Mouse (Mus musculus): ENCODE data around the gene Hhipl1. TPM values are rescaled to one million over a fixed set of nuclear protein-coding genes. Genes with fewer than 3 reads are reported as not detected.

Gene Hhipl1
- polyA plus RNA-seq, 1 experiment from 2014 or later: 5.1 TPM

DNA sequence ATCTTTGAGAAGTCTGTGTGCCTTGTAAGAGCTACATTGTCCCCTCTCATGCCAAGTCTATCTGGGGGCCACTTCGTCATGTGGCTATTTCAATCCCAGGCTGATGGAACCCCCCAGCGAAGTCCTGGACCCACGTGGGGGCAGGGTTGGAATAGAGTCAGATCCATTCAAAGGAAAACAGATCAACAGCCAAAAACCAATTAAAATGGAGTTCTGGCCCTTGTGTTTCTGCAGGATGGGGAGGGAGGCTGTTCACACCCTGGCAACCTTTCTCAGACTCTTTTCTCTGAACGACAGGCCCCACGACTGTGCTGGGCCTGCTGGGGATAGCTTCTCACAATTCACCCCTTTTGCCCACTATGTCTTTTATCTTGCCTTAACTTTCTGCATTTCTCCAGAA is 20.3 kb downstream of the Hhipl1 start:
- Histone ChIP-seq H3K27ac (replicated peaks) (peak overlapping the region; percentile 68), H3K9me3 (replicated peaks) (no peaks in the 10 kb centered on the region), H3K27me3 (ENCODE audit: low read depth, poor library complexity, severe bottlenecking) (peaks cover 63% of the 10 kb centered on the region), H3K4me1 (peaks cover 55% of the 10 kb centered on the region), H3K4me3 (no peak overlapping the region), H3K36me3 (0 out of 2 replicates have a peak, but pooled peaks cover 4% of the 10 kb centered on the region)
- DNase-seq (ENCODE audit: low spot score): no peak
- 55% methylated on average over 5 of the region's 5 CpGs for WGBS

DNA sequence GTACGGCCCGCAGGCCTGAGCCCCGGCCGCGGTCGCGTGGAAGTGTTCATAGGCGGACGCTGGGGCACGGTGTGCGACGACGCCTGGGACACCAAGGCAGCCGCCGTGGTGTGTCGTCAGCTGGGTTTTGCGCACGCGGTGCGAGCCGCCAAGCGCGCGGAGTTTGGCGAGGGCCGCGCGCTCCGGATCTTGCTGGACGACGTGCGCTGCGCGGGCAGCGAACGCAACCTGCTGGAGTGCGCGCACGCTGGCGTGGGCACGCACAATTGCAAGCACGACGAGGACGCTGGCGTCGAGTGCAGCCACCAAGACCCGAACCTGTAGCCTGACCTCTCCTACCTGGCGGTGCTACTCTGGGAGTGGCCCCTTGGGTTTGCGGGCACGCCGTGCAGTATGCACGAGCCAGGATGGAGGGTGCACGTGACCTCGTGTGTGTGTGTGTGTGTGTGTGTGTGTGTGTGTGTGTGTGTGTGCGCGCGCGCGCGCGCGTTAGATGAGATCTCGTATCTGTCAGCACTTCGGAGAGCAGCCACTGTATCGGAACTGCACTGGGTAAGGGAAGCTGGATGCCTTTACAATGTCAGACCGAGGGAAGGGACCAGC is 21.9 kb downstream of the Hhipl1 start:
- WGBS: 2% methylated on average over 66 of the region's 66 CpGs
- peaks cover 78% of the 10 kb centered on the region for H3K27me3 ChIP-seq (ENCODE audit: low read depth, poor library complexity, severe bottlenecking)
- H3K9me3 ChIP-seq (replicated peaks): no peaks in the 10 kb centered on the region
- H3K36me3 ChIP-seq: 0 out of 2 replicates have a peak, but pooled peaks cover 4% of the 10 kb centered on the region
- peak; percentile 53 for DNase-seq (ENCODE audit: low spot score)
- H3K4me3 ChIP-seq: peak overlapping the region; percentile 51
- peaks cover 50% of the 10 kb centered on the region for H3K4me1 ChIP-seq
- peak overlapping the region; percentile 87 for H3K27ac ChIP-seq (replicated peaks)

DNA sequence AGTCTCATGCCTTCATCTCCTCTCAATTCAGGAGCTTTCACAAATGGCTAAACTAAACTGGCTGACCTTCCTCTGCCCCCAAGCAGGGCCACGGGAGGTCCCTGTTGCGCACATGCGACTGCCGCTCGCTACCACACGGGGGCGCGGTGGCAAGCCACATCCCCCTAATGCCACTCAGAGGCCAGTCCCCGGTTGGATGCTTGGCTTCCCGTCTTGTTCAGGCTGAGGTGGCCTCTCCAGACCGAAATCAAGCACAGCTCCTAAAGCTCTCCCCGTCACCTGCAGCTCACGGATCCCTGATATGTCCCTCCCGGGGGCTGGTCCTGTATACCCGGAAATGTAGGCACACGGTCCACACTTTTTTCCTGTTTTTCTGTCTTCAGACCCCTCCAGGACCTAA is 27.0 kb downstream of the Hhipl1 start:
- WGBS: under 1% methylated on average over 16 of the region's 16 CpGs
- peak; percentile 91 for DNase-seq (ENCODE audit: low spot score)
- H3K27me3 ChIP-seq (ENCODE audit: low read depth, poor library complexity, severe bottlenecking): peaks cover 80% of the 10 kb centered on the region
- H3K27ac ChIP-seq (replicated peaks): peak overlapping the region; percentile 80
- no peaks in the 10 kb centered on the region for H3K36me3 ChIP-seq
- peaks cover 51% of the 10 kb centered on the region for H3K4me1 ChIP-seq
- peak overlapping the region; percentile 79 for H3K4me3 ChIP-seq
- no peaks in the 10 kb centered on the region for H3K9me3 ChIP-seq (replicated peaks)

DNA sequence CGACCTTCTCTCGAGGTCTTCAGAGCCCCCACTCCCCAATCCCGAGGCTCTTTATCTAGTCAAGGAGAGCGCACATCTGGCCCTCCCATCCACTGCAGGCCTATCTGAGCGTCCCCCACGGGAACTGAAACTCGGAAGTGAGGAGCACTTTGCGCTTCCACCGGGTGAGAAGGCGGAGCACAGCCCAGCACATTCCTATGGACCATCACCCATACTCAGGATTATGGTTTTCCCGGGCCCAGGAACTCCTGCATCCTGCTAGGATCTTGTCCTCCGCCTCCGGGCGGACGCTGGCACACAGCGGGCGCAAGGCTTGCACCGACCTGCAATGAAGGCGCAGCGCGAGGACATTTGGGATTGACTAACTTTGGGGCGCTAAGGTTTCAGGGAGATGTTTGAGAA is 27.4 kb downstream of the Hhipl1 start:
- H3K9me3 ChIP-seq (replicated peaks): no peaks in the 10 kb centered on the region
- DNase-seq (ENCODE audit: low spot score): no peak
- peaks cover 48% of the 10 kb centered on the region for H3K4me1 ChIP-seq
- H3K27me3 ChIP-seq (ENCODE audit: low read depth, poor library complexity, severe bottlenecking): peaks cover 75% of the 10 kb centered on the region
- peak overlapping the region; percentile 79 for H3K4me3 ChIP-seq
- H3K27ac ChIP-seq (replicated peaks): peak overlapping the region; percentile 80
- WGBS: 3% methylated on average over 22 of the region's 22 CpGs
- no peaks in the 10 kb centered on the region for H3K36me3 ChIP-seq

DNA sequence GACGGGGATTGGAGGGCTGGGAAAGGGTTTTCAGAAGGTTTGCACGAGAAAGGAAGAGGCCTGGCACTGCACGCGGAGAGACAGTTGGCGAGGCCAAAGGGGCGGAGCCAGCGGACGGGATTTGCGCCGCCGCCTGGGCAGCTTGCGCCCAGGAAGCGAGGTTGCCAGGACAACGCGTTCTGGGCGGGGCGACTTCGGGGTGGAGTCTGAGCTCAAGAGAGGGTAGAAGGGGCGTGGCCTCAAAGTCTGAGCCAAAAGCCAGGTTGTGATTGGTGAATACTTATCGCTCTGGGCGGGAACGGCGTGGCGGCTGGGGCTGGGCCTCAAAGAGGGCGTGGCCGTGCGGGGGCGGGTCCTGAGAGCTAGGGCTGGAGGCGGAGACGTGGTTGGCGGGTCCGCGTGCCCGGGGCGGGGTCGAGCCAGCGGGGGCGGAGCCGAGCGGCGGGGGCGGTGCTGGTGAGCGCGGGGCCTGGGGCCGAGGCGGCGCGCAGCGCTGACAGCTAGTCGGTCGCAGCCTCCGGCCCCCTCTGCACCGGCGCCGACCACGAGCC is 27.9 kb downstream of the Hhipl1 start, which contains the start of gene Cyp46a1:
TSS of gene Cyp46a1 (plus strand) at position 487 of the 551 bp plus-strand sequence.
- WGBS: under 1% methylated on average over 56 of the region's 56 CpGs
- Histone ChIP-seq H3K27me3 (ENCODE audit: low read depth, poor library complexity, severe bottlenecking) (peaks cover 72% of the 10 kb centered on the region), H3K4me3 (peak within 1 kb of the TSS; percentile 79), H3K9me3 (replicated peaks) (no peaks in the 10 kb centered on the region), H3K27ac (replicated peaks) (peak within 1 kb of the TSS; percentile 80), H3K4me1 (peaks cover 48% of the 10 kb centered on the region), H3K36me3 (no peaks in the 10 kb centered on the region)
- DNase-seq (ENCODE audit: low spot score): peak; percentile 100

DNA sequence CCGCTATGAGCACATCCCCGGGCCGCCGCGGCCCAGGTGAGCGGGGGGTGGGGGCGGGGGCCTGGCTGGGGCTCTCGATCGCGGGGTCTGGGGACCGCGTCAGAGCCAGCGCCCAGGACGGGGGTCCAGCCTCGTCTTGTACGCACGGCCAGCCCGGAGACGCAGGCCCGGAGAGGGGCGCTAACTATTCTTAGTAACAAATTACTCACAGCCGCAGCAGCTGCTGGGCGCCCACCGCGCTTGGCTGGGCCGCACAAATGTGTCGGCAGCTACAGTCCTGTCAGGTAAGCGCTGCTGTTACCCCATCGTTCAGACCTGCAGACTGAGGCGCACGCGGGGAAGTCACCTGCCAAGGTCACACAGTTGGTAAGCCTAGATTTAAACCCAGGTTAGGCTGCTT is 28.5 kb downstream of the Hhipl1 start:
- H3K9me3 ChIP-seq (replicated peaks): no peaks in the 10 kb centered on the region
- peaks cover 72% of the 10 kb centered on the region for H3K27me3 ChIP-seq (ENCODE audit: low read depth, poor library complexity, severe bottlenecking)
- peak overlapping the region; percentile 79 for H3K4me3 ChIP-seq
- 2% methylated on average over 32 of the region's 32 CpGs for WGBS
- no peak for DNase-seq (ENCODE audit: low spot score)
- no peaks in the 10 kb centered on the region for H3K36me3 ChIP-seq
- peaks cover 51% of the 10 kb centered on the region for H3K4me1 ChIP-seq
- peak overlapping the region; percentile 80 for H3K27ac ChIP-seq (replicated peaks)

DNA sequence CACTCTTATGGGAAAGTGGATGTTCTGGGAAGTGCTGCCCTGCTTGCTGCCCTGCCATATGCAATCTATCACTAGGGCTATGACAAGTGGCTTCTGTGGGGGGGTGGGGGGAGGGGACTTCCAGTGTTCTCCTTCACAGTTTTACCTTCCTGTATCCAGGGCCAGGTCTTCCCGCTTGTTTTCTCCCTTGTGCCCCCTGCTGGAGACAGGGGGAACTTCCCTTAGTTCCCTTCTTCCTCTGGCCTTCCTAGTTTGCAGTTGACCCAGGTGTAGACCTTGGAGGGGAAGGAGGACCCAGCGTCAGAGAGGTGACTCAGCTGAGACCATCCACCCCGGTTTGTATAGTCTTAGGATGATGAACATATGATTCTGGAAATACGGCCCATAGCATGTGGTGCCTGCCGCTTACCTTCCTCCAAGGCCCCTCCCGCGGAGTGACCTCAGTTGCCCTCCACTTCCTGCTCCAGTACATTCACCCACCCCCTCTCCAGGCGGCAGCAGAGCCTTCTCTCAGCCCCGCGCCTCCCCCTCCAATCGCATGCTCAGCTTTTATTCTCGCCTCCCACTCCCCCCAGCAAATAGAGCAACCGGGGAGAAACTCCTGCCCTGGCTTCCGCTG is 32.6 kb downstream of the Hhipl1 start:
- peaks cover 36% of the 10 kb centered on the region for H3K4me1 ChIP-seq
- WGBS: 31% methylated on average over 14 of the region's 14 CpGs
- no peak overlapping the region for H3K4me3 ChIP-seq
- H3K27ac ChIP-seq (replicated peaks): peak overlapping the region; percentile 76
- no peaks in the 10 kb centered on the region for H3K36me3 ChIP-seq
- peaks cover 46% of the 10 kb centered on the region for H3K27me3 ChIP-seq (ENCODE audit: low read depth, poor library complexity, severe bottlenecking)
- DNase-seq (ENCODE audit: low spot score): peak; percentile 68
- H3K9me3 ChIP-seq (replicated peaks): no peaks in the 10 kb centered on the region

DNA sequence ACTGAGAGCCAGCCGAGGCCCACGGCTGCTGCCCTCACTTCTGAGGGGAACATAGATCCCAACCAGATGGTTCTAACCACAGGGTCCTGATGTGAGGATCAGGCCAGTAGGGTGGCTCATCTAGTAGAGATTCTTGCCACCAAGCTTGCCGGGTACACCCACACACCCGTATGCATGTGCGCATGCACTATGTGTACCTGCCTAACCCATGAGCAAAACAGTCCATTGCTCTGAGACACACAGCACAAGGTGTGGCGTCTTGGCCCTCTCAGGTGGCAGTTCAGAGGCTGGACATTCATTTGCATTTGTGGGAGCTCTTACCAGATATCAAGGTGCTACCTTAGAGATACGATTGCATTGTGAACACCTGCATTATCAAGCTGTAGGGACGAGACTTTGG is 42.1 kb downstream of the Hhipl1 start:
- H3K4me3 ChIP-seq: no peak overlapping the region
- peaks cover 20% of the 10 kb centered on the region for H3K4me1 ChIP-seq
- H3K36me3 ChIP-seq: no peaks in the 10 kb centered on the region
- no peak overlapping the region for H3K27ac ChIP-seq (replicated peaks)
- peaks cover 44% of the 10 kb centered on the region for H3K27me3 ChIP-seq (ENCODE audit: low read depth, poor library complexity, severe bottlenecking)
- no peaks in the 10 kb centered on the region for H3K9me3 ChIP-seq (replicated peaks)
- WGBS: 88% methylated on average over 8 of the region's 8 CpGs
- DNase-seq (ENCODE audit: low spot score): no peak

DNA sequence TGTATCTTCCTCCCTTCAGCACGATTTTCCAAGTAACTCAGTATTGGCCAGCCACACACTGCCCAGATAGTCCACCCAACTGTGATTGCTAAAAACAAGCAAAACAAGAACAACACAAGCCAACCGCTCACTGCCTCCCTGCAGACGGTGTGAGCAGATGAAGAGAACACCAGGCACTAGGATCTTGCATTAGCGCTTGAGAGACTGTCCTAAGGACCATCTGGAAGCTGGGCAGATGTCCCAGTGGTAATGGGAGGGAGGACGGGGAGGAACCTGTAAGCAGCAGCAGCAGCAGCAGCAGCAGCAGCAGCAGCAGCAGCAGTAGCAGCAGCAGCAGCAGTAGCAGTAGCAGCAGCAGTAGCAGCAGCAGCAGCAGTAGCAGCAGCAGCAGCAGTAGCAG is 43.0 kb downstream of the Hhipl1 start:
- no peaks in the 10 kb centered on the region for H3K36me3 ChIP-seq
- no peaks in the 10 kb centered on the region for H3K9me3 ChIP-seq (replicated peaks)
- no peak for DNase-seq (ENCODE audit: low spot score)
- peaks cover 53% of the 10 kb centered on the region for H3K27me3 ChIP-seq (ENCODE audit: low read depth, poor library complexity, severe bottlenecking)
- H3K4me3 ChIP-seq: no peak overlapping the region
- peaks cover 16% of the 10 kb centered on the region for H3K4me1 ChIP-seq
- no peak overlapping the region for H3K27ac ChIP-seq (replicated peaks)
- 77% methylated on average over 5 of the region's 5 CpGs for WGBS

DNA sequence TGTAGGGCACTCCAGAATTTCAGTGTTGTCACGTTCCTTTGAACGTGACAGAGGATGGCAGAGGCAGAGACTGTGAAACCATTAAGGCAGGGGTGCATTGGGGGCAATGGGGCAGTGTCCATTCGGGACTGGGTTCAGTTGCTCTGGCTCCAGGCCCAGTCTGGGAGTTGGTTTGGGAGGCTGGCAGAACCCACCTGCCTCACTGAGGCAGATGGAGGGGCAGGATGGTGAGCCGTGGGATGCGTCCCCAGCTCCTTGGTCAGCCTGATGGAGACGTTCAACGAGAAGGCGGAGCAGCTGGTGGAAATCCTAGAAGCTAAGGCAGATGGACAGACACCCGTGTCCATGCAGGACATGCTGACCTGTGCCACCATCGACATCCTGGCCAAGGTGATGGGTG is 44.9 kb downstream of the Hhipl1 start:
- 87% methylated on average over 10 of the region's 10 CpGs for WGBS
- H3K9me3 ChIP-seq (replicated peaks): peaks cover 5% of the 10 kb centered on the region; the same call in 1 of the 2 replicates
- no peak for DNase-seq (ENCODE audit: low spot score)
- H3K4me3 ChIP-seq: no peak overlapping the region
- H3K27ac ChIP-seq (replicated peaks): no peak overlapping the region
- peaks cover 4% of the 10 kb centered on the region; the same call in 1 of the 2 replicates for H3K36me3 ChIP-seq
- H3K4me1 ChIP-seq: peaks cover 16% of the 10 kb centered on the region
- peaks cover 60% of the 10 kb centered on the region for H3K27me3 ChIP-seq (ENCODE audit: low read depth, poor library complexity, severe bottlenecking)

DNA sequence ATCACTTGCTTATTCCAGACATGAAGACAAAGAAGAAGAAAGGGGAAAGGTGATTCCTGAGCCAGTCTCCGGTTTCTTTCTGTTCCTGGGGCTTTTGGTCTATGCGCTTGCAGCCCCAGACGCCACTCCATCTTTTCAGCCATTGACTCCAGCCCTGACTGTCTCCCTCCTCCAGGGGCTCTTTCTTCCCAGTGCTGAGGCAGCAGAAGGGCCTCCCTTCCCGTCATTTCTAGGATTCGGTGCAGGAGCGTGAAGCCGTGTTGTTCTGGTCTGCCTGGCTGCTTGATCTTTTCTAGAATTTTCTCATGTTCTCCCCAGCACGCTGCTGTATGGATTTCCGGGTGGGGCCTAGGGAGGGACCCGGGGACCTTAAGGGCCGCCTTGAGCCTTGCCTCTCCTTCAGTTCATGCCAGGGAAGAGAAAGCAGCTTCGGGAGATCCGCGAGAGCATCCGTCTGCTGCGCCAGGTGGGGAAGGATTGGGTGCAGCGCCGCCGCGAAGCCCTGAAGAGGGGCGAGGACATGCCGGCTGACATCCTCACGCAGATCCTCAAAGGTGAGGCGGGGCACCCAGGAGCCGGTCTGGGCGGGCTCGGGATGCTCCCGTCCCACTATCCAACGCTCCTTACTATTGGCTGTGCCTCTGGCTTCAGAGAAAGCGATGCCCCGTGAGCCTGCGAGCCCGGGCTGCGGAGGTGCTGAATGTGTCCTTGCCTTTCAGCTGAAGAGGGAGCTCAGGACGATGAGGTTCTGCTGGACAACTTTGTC is 46.5 kb downstream of the Hhipl1 start:
- H3K4me3 ChIP-seq: peak overlapping the region; percentile 42

DNA sequence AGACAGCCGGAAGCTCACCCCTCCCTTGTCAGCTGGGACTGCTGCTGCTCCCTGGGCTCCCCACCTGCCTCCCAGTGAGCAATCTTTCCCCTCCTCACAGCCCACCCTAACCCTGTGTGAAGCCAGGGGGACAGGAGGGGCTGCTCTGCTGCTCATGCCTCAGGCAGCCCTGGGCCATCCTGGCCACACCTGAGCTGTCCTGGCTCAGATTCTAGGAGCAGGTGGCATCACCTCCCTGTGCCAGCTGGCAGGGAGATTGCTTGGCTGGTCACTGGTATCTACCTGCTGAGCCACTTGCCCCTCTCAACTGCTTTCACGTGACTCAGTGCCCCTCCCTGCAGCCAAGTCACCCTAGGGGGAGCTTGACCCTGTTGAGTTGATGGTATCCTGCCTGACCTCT is 48.2 kb downstream of the Hhipl1 start:
- H3K36me3 ChIP-seq: peaks cover 7% of the 10 kb centered on the region; the same call in 1 of the 2 replicates
- peaks cover 7% of the 10 kb centered on the region; the same call in 1 of the 2 replicates for H3K9me3 ChIP-seq (replicated peaks)
- peaks cover 16% of the 10 kb centered on the region for H3K4me1 ChIP-seq
- DNase-seq (ENCODE audit: low spot score): no peak
- 63% methylated on average over 2 of the region's 2 CpGs for whole genome bisulfite sequencing
- H3K27ac ChIP-seq (replicated peaks): no peak overlapping the region
- H3K27me3 ChIP-seq (ENCODE audit: low read depth, poor library complexity, severe bottlenecking): peaks cover 52% of the 10 kb centered on the region
- no peak overlapping the region for H3K4me3 ChIP-seq

More for the DNA sequence above, 46.5 kb downstream of the Hhipl1 start:
- Histone ChIP-seq H3K27ac (replicated peaks) (peak overlapping the region; percentile 55), H3K36me3 (peaks cover 7% of the 10 kb centered on the region; the same call in 1 of the 2 replicates), H3K27me3 (ENCODE audit: low read depth, poor library complexity, severe bottlenecking) (peaks cover 60% of the 10 kb centered on the region), H3K4me1 (peaks cover 16% of the 10 kb centered on the region), H3K9me3 (replicated peaks) (peaks cover 7% of the 10 kb centered on the region; the same call in 1 of the 2 replicates)
- DNase-seq (ENCODE audit: low spot score): peak; percentile 22
- 9% methylated on average over 35 of the region's 35 CpGs for WGBS

All from midbrain, embryonic 10.5 days (tissue).